Mouse (Mus musculus) embryo, embryonic 9.5 days (tissue): Measurements from ENCODE around the gene Cracr2b.

Source experiments
- DNase-seq: peaks from one replicate; pipeline ENCODE4 v3.0.0-alpha.2; 2017; ENCODE audit errors: extremely low spot score

Cracr2b gene

GRCm38 (mm10) chr7:141460391-141461113, at the start of gene Cracr2b:
Gene Cracr2b, plus strand, starts transcription at chr7:141461094.
- DNase-seq = no peak

GRCm38 (mm10) chr7:141411667-141412066, 49.2 kb upstream of the Cracr2b start:
- DNase-seq = no peak

- DNase-seq = no peak
These were observed 47.6 kb upstream of the Cracr2b start for GRCm38 (mm10) chr7:141413331-141413730.

- peak; percentile 100 for DNase-seq
These were observed 46.9 kb upstream of the Cracr2b start, which contains the start of gene Gatd1 for GRCm38 (mm10) chr7:141413809-141414584. Gene Gatd1, minus strand, starts transcription at chr7:141414136.

- no peak for DNase-seq
These were observed 44.6 kb upstream of the Cracr2b start for GRCm38 (mm10) chr7:141416144-141416841.

- DNase-seq = no peak
These were observed 42.9 kb upstream of the Cracr2b start for GRCm38 (mm10) chr7:141417731-141418681.

- no peak for DNase-seq
These were observed 41.9 kb upstream of the Cracr2b start for GRCm38 (mm10) chr7:141418970-141419369.

GRCm38 (mm10) chr7:141420030-141420702, 40.7 kb upstream of the Cracr2b start:
- no peak for DNase-seq

- DNase-seq = no peak
These were observed 37.1 kb upstream of the Cracr2b start for GRCm38 (mm10) chr7:141423811-141424210.

GRCm38 (mm10) chr7:141426948-141427730, 33.8 kb upstream of the Cracr2b start:
- no peak for DNase-seq

GRCm38 (mm10) chr7:141428701-141429100, 32.2 kb upstream of the Cracr2b start:
- no peak for DNase-seq

GRCm38 (mm10) chr7:141429310-141429709, 31.6 kb upstream of the Cracr2b start, which contains the start of gene Cend1:
Gene Cend1, minus strand, starts transcription at chr7:141429491.
- DNase-seq = peak; percentile 68

GRCm38 (mm10) chr7:141429840-141430584, 30.9 kb upstream of the Cracr2b start:
- DNase-seq = no peak

- no peak for DNase-seq
These were observed 30.2 kb upstream of the Cracr2b start for GRCm38 (mm10) chr7:141430585-141431240.

GRCm38 (mm10) chr7:141431434-141432185, 29.3 kb upstream of the Cracr2b start:
- no peak for DNase-seq

- no peak for DNase-seq
These were observed 28.7 kb upstream of the Cracr2b start for GRCm38 (mm10) chr7:141432186-141432611.

GRCm38 (mm10) chr7:141432741-141433516, 28.0 kb upstream of the Cracr2b start:
- no peak for DNase-seq
